Mouse (Mus musculus) thymus, postnatal 10 days (tissue): ENCODE measurements at regions not wholly inside any gene's neighbourhood (a gene's known extent, or its start where the extent isn't known, plus 50 kb on each side); places are given as distances from the start of the nearest gene placed in this dataset.

Experiments used
- DNase-seq, 2 experiments: peaks; one replicate each; pipeline ENCODE4 v3.0.0; 2021; ENCODE audit warnings: low spot score in 2 of 2

GRCm38 (mm10) chr6:51163266-51163665, 269.2 kb upstream of the Nfe2l3 start:
- no peak for DNase-seq

GRCm38 (mm10) chr6:51163882-51164281, 268.6 kb upstream of the Nfe2l3 start:
- no peak for DNase-seq

GRCm38 (mm10) chr6:51167028-51167427, 265.4 kb upstream of the Nfe2l3 start:
- no peak for DNase-seq

- peak in 1 of 2 experiments; percentile 57 for DNase-seq
These were observed 264.4 kb upstream of the Nfe2l3 start for GRCm38 (mm10) chr6:51168048-51168447.

- no peak for DNase-seq
These were observed 263.4 kb upstream of the Nfe2l3 start for GRCm38 (mm10) chr6:51168775-51169695.

- no peak for DNase-seq
These were observed 262.5 kb upstream of the Nfe2l3 start for GRCm38 (mm10) chr6:51169971-51170411.

- DNase-seq, result peak in 1 of 2 experiments; percentile 57
These were observed 262.1 kb upstream of the Nfe2l3 start for GRCm38 (mm10) chr6:51170414-51170813.

- no peak for DNase-seq
These were observed 261.6 kb upstream of the Nfe2l3 start for GRCm38 (mm10) chr6:51170871-51171270.

- no peak for DNase-seq
These were observed 260.7 kb upstream of the Nfe2l3 start for GRCm38 (mm10) chr6:51171761-51172160.

GRCm38 (mm10) chr6:51172331-51172791, 260.1 kb upstream of the Nfe2l3 start:
- DNase-seq, result no peak

GRCm38 (mm10) chr6:51172856-51173619, 259.4 kb upstream of the Nfe2l3 start:
- DNase-seq, result no peak

GRCm38 (mm10) chr6:51173620-51174442, 258.6 kb upstream of the Nfe2l3 start:
- DNase-seq, result no peak

GRCm38 (mm10) chr6:51174443-51175021, 257.9 kb upstream of the Nfe2l3 start:
- DNase-seq, result no peak

GRCm38 (mm10) chr6:51175616-51176590, 256.6 kb upstream of the Nfe2l3 start:
- DNase-seq, result no peak

GRCm38 (mm10) chr6:51176791-51177433, 255.6 kb upstream of the Nfe2l3 start:
- no peak for DNase-seq

GRCm38 (mm10) chr6:51177701-51178060, 254.8 kb upstream of the Nfe2l3 start:
- DNase-seq, result no peak

GRCm38 (mm10) chr6:51178061-51178791, 254.2 kb upstream of the Nfe2l3 start:
- DNase-seq, result peak; percentile 57 to 64

GRCm38 (mm10) chr6:51178799-51179398, 253.6 kb upstream of the Nfe2l3 start:
- no peak for DNase-seq
